Mouse (Mus musculus) lung, postnatal 0 days (tissue): Measurements from ENCODE around the gene Foxb1. TPM values are rescaled to one million over a fixed set of nuclear protein-coding genes. Genes with fewer than 3 reads are reported as not detected.
A peak's percentile ranks its signal among the peaks of the same experiment; 100 is the strongest.

Experiments
- ATAC-seq: fragments of 200-750 bp; cut with Nextera tagmentation; 2 replicates; pipeline ENCODE4 v1.8.0; 2017; ENCODE audit warnings: moderate library complexity
- DNase-seq: peaks from one replicate; pipeline ENCODE4 v3.0.0-alpha.2; 2016; ENCODE audit warnings: low spot score
- H3K27ac ChIP-seq: fragments of 300-500 bp; sonication (generic); 2 replicates; pipeline ENCODE4 v1.5.1; 2014; ENCODE audit warnings: antibody characterized with exemption, mild to moderate bottlenecking, low read length, mixed read lengths
- H3K27me3 ChIP-seq: fragments of 300-500 bp; sonication (generic); replicated peaks from 2 replicates; pipeline ENCODE4 v1.6.1; 2014; ENCODE audit warnings: low read length, mixed read lengths; ENCODE audit not compliant: insufficient read depth
- H3K36me3 ChIP-seq: fragments of 300-500 bp; sonication (generic); 2 replicates; pipeline ENCODE4 v1.6.1; 2014; ENCODE audit warnings: low read length, mixed read lengths; ENCODE audit not compliant: insufficient read depth
- H3K4me1 ChIP-seq: fragments of 300-500 bp; sonication (generic); 2 replicates; pipeline ENCODE4 v1.6.1; 2014; ENCODE audit warnings: antibody characterized with exemption, low read depth, low read length, mixed read lengths; ENCODE audit not compliant: insufficient read depth
- H3K4me2 ChIP-seq: fragments of 300-500 bp; sonication (generic); replicated peaks from 2 replicates; pipeline ENCODE4 v1.6.1; 2014; ENCODE audit warnings: low read depth, mild to moderate bottlenecking, low read length, moderate library complexity, mixed read lengths
- H3K4me3 ChIP-seq: fragments of 300-500 bp; sonication (generic); 2 replicates; pipeline ENCODE4 v1.5.1; 2014; ENCODE audit warnings: low read depth, low read length
- H3K9ac ChIP-seq: fragments of 300-500 bp; sonication (generic); replicated peaks from 2 replicates; pipeline ENCODE4 v1.6.1; 2014; ENCODE audit warnings: low read depth, mild to moderate bottlenecking
- H3K9me3 ChIP-seq: fragments of 300-500 bp; sonication (generic); 2 replicates; pipeline ENCODE4 v1.6.1; 2016; ENCODE audit warnings: low read length, mixed read lengths
- CTCF ChIP-seq: IDR thresholded peaks from 2 replicates; pipeline ENCODE4 v1.5.1; 2016; ENCODE audit warnings: antibody characterized with exemption, mild to moderate bottlenecking
- EP300 ChIP-seq: IDR thresholded peaks from 2 replicates; pipeline ENCODE4 v1.6.1; 2016; ENCODE audit warnings: antibody characterized with exemption, mild to moderate bottlenecking, control low read depth
- WGBS: fragments of 180-500 bp; shearing (Covaris S2); extraction: QIAGEN DNeasy Blood & Tissue Kit; methylation state at CpG from one replicate; pipeline ENCODE4 v1.1.7; 2014; 5-methylcytosine and 5-hydroxymethylcytosine counted together
- polyA plus RNA-seq: library from polyadenylated mRNA; unstranded; fragments of >200 nt; fragmentation: Nextera tagmentation; extraction: Ambion mirVana; gene quantifications from 2 replicates; pipeline ENCODE4 v1.2.1, GENCODE M21; 2015

Foxb1 gene
- polyA plus RNA-seq, 1 experiment from 2014 or later = not detected

- DNase-seq (peak; percentile 21), ATAC-seq (no peak)
- Histone ChIP-seq H3K27ac (no peak overlapping the region), H3K9me3 (no peaks in the 10 kb centered on the region), H3K9ac (no peak overlapping the region), H3K36me3 (no peaks in the 10 kb centered on the region), H3K4me2 (no peak overlapping the region), H3K4me3 (no peak overlapping the region), H3K4me1 (peaks cover 5% of the 10 kb centered on the region), H3K27me3 (no peaks in the 10 kb centered on the region)
- 24% methylated on average over 18 of the region's 18 CpGs for WGBS
- TF ChIP-seq EP300 (no peak), CTCF (no peak)
Observed at GRCm38 (mm10) chr9:69713577-69714327, 47.0 kb downstream of the Foxb1 start.

- WGBS = 31% methylated on average over 12 of the region's 12 CpGs
- Histone ChIP-seq H3K36me3 (no peaks in the 10 kb centered on the region), H3K4me2 (0 out of 2 replicates have a peak overlapping the region, but pooled peaks have one; percentile 8), H3K4me1 (peaks cover 5% of the 10 kb centered on the region), H3K27ac (0 out of 2 replicates have a peak overlapping the region, but pooled peaks have one; percentile 43), H3K9me3 (no peaks in the 10 kb centered on the region), H3K4me3 (no peak overlapping the region), H3K27me3 (no peaks in the 10 kb centered on the region), H3K9ac (no peak overlapping the region)
- no peak for TF ChIP-seq CTCF
- peak; percentile 72 for TF ChIP-seq EP300
- ATAC-seq = peak; percentile 92
- DNase-seq = peak; percentile 92
Observed at GRCm38 (mm10) chr9:69712714-69713525, 47.8 kb downstream of the Foxb1 start.

Other genes starting within 250 kb of the Foxb1 start
- gene Bnip2, start 228.5 kb upstream of the Foxb1 start, polyA plus RNA-seq = 130 and 131 TPM in 2 replicates